Mouse (Mus musculus): ENCODE measurements around the gene Sertad2.

Gene Sertad2

DNA sequence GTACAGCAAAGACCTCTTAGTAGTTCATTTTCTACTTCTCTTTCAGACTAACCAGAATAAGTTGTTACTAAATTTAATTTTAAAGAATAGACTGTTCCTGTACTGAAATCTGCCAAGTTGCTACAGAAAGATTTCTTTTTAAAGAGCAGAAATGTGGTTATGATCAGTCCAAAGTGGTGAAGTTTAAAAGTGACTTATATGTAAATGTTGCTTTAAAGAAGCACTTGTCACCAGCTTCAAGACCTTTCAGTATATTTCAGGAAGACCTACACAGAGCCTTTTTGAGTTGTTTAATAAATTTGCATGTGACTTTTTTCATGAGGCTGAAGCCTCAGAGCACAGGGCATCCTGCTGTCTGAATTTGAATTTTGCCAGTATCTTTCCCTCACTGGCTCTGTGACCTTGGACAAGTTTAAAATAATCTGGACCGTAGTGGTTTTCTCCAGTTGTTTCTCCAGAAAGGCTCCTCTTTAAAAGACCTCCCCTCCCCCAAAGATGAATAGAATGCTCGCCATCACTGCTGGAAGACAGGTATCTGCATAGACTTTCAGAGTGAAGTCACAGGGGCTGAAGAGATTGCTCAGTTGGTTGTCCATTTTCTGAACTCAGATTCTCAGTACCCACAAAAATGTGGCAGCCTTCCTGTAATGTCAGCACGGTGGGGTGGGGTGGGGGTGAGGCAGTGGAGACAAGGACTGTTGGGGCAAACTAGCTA lies 1.9 kb downstream of the Sertad2 start:
- no peak for DNase-seq (ENCODE audit: low spot score)

DNA sequence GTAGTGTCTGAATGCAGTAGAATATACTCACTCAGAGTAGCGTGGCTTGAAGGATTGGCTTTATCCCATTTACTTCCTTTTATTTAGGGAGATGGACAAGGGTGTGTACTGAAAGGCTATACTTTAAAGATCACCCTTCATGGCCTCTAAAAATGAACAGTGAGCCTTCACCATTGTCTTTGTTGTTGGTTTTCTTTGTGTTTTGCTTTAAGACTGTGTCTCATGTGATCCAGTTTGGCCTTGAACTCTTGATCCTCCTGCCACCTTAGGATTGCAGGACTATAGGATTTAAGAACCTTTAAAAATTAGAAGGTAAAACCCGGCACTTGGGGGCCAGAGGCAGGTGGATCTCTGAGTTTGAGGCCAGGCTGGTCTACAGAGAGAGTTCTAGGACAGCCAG lies 6.4 kb downstream of the Sertad2 start:
- DNase-seq (ENCODE audit: low spot score) = no peak

DNA sequence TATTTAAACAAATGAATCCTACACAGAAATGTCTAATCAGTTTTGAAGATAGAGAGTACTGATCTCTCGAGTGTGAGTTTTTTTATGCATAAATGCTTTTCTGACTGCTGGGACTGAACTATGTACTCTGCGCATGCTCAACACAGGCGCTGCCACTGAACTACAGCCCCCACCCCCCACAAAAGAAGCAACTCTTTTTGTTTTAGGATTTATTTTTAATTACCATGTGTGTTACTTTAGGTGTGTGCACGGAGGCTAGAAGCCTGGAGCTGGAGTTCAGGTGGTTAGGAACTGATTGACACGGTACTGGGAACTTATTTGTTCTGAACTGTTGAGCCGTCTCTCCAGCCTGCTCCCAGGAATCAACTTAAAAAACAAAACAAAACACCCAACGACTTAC lies 7.1 kb downstream of the Sertad2 start:
- no peak for DNase-seq (ENCODE audit: low spot score)

DNA sequence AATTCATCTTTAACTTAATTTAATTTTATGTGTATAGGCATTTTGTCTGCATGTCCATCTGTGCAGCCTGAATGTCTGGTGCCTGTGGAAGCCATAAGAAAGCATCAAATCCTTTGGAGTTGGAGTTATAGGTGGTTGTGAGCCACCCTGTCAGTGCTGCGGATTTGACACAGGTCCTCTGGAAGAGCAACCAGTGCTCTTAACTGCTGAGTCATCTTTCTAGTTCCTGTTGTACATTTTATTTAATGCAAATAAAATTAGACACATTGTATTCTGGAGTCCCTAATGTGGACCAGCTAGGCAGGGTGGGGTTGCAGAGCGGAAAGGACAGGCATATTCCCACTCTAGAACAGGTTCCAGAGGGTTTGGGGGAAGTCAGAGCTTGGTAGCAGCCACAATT lies 9.0 kb downstream of the Sertad2 start:
- DNase-seq (ENCODE audit: low spot score) = no peak

DNA sequence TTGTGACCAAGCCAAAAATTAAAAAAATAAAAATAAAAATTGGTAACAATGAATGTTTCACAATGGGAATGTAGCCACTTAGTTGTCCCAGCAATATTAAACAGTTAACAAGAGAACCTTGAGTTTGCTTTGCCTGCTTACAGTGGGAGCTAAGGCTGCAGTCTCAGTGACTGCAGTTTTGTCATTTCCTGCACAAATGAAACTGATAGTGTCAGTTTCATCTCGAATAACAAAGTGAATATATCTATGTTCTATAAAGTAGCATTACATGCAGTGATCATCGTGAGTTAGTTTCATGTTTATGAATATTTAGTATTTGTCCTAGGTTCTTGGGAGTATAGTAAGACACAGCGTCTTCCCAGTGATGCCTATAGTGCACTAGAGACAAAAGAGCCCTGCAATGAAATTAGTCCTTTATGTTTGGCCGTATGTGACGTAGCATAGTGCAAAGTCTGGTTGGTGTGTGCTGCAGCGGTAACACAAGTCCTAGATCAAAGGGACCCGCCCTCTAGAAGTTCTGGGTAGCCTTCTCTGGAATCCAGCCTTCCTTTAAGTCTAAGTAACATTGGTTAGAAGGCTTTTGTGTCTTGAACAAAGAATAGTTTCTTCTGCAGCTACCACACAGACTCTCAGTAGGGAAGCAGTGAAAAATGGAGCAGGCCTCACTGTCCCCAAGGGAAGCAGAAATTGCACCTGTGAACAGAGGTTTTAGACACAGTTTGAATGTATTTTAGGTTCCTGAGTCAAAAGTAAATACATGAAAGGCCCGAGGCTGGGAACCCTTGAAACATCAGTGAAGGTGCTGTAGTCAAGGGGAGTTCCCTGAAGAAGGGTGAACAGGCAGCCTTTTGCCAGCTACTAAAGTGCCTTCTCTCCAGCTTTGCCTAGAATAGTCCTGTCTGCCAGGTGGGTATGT lies 10.0 kb downstream of the Sertad2 start:
- DNase-seq (ENCODE audit: low spot score) = no peak

DNA sequence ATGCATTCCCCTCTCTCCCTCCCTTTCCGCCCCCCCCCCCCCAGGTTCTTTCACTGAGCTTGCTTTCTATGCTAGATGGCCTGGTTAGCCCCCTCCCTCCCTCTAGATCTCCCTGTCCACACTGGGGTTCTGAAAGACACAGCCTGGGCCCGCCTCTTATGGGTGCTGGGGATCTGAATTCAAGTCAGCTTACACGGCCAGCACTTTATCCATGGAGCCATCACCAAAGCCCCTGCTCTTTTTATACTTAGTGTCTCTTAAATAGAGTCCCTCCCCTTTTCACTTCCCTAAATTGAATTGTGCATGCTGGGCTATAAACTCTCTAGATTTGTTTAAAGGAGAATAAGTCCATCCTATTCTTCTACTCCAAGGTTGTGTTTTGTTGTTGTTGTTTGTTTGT lies 12.6 kb downstream of the Sertad2 start:
- no peak for DNase-seq (ENCODE audit: low spot score)

DNA sequence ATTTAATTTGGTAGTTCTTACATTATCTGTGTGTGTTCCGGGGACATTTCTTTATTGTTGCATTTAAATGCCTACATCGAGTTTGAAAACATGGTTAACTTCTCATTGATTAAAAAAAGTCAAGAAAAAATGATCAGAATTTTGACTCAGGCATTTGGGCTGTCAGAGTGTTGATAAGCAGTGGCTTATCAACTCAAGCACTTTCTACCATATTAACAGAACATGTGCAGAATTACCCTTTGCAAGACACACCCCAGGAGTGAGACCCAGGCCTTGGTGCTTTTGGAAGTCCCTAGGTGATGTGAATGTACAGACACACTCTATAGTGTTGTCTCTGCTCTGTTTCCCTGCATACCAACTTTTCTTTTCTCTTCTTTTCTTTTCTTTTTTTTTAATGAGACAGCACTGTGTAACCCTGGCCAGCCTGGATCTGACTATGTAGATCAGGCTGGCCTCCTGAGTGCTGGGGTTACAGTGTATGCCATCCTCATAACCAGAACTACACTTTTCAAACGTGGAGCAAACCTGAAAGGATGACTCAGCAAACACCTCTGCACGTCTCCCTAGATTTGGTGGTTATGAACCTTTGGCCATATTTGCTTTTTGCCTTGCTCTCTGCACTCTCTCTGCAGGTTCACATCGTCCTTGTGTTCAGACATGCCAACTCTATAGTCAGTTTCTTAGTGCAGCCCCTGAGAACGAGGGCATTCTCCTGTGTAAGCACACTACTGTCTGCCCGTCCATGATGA lies 13.3 kb downstream of the Sertad2 start:
- DNase-seq (ENCODE audit: low spot score) = no peak

DNA sequence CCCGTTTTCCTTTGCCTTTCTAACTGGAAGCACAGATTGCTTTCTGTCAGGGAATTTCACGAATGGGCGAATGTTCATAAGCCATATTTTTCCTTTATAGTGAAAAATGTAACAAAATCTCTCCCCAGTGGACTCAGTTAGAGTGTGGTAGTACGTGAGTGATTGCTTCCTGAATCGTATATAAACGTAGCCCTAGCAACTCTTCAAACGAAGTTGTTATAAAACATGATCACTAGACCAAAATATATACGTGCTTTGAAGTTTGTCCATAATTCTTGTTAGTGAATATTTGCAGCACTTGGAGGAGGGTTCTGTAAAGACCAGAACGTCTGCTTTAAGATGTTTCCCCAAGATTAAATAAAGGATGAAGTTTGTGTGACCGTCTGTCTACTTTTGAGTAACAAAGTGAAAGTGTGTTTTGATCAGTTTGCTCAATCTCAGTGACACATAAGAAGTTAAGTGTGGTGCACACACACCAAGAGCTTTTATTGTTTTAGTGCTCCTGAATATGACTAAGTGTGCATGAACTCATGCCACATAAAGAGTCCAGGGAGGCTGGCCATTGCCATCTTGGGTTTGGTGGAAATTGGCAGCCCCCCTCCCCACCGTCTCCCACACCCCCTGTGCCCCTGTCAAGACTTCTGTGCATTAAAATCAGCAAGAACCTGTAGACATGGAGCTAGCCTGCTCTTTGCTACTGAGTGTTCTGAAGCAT lies 16.3 kb downstream of the Sertad2 start:
- DNase-seq (ENCODE audit: low spot score) = no peak

DNA sequence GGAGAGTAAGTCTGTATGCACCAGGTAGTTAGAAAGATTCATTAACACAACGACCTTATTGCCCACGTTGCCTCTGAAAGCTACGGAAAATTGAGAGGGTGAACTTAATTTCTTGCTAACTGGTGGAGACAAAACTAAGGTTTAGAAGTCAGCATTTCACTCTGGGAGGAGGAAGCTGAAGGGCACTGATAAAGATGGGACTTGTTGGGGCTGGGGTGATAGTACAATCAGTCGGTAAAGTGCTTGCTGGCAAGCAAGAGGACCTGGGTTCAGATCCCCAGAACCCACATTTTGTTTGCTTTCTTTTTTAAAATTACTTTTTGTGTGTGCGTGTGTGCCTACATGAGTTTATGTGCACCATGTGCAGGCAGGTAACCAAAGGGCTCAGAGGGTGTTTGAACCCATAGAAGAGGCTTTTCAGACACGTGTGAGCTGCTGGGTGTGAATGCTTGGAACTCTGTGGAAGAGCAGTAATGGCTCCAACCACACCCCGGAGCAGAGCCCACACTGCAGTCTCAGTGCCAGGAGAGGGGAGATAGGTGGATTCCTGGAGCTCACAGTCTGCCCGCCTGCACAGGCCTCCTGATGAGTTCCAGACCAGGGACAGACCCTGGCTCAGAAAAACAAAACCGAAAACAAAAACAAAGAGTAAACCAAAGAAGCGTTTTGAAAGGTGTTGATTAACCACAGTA lies 17.0 kb downstream of the Sertad2 start:
- no peak for DNase-seq (ENCODE audit: low spot score)

DNA sequence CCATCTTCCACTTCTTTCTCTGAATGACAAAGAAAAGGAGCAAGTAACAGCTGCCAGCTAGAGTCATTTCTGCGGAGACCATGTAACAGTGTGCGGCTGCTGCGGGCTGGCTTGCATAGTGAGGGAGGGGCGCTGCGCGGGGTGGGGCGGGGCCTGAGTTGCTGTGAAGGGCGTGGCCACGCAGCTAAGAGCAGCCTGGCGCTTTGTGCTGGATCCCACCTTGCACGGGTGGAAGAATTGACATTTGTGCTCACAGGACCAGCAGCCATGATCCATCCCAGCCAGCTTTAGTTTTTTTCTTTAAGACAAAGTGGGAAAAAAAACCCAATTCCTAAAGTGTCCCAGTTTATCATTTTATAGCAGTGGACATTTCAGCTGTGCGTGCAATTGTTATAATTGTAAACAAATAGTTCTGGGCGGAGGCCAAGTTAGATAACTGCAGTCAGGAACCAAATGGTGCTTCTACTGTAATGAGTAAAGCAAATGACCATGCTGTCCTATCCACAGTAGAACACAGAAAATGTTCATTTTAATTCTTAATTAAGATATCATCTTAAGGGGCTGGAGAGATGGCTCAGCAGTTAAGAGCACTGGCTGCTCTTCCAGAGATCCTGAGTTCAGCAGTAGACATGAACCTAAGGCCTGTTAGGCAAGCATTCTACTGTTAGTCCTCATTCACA lies 18.4 kb downstream of the Sertad2 start:
- DNase-seq (ENCODE audit: low spot score) = peak; percentile 83

DNA sequence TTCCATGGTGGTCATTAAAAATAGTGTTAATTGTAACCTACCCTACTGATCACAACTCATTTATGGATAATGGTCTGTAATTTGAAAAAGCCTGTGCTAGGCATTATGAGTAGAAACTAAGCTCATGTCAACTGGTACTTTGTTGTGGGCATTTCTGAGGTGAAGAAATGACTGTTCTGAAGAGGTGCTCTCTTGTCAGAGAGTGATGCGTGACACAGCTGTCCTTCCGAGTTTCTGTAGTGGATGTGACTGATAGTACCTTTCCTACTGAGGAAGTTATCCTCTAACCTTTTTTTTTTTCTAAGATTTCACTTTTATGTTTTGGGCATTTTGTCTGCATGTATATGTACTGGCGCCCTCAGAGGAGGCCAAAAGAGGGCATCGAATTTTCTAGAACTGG lies 22.0 kb downstream of the Sertad2 start:
- DNase-seq (ENCODE audit: low spot score) = no peak

DNA sequence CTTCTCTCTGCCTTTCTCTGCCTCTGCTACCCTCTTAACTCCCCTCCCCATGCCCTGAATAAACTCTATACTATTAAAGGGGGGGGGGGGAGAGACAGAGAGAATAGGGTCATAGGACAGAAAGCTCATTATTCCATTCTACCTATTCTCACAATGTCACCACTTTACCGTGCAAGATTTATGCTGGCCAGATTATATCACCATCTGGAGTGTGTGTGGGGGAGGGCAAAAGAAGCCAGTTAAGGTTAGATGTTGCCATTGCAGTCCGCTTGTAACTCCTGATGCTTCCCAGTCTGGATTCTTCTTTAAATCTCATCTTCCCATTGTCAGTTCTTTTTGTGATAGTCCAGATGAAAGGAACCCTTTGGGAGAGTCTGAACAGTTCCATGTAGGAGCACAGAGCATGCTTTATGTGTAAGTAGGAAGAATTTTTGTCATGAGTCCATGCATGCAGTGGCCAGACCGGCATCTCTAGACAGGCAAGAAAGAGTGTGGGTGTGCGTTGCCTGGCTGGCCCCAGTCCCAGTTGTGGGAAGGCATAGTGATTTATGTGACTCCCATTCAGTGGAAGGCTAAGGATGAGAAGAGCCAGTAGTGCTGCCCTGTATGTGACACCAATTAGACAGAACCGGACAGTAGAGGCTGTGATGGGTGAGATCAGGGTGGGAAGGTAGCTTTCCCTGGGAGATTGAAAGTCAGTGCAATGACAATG lies 28.8 kb downstream of the Sertad2 start:
- DNase-seq (ENCODE audit: low spot score) = no peak

DNA sequence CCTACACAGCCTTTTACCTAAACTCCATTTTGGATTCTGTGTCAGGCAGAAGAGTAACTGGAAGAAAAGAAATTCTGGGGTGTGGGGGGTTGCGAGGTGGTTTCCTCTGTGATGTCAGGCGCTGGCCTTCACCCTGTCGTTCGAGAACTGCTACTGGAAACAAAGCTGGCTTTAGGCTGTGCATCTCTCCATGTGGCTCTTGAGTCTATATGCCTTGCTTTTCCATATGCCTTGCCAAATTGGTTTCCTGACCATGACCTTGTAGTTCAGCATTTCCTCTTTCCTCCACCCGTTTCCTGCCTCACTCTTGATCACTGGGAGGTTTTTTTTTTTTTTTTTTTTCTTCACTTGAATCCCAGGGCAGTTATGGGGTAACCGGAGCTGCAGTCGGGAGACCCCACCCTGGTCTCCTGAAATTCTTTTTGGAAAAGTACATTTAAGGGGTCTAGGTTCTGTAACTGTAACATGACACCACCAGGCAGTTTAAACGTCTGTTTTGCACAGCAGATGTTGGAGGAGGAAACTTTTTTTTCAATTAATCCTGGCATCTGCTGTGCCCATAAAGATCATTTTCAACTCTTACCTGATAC lies 33.1 kb downstream of the Sertad2 start:
- DNase-seq (ENCODE audit: low spot score) = peak; percentile 38

DNA sequence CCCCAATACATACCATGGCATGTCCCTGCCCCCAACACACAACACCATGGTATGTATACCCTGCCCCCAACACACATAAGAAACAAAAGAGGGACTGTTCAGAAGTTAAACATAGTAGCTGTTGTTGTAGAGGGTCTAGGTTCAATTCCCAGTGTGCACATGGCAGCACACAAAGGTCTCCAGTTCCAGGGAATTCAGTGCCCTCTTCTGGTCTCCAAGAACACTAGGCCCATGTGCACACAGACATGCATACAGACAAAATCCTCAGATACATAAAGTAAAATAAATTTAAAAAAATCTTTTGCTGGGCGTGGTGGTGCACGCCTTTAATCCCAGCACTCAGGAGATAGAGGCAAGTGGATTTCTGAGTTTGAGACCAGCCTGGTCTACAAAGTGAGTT lies 39.7 kb downstream of the Sertad2 start:
- DNase-seq (ENCODE audit: low spot score) = no peak

DNA sequence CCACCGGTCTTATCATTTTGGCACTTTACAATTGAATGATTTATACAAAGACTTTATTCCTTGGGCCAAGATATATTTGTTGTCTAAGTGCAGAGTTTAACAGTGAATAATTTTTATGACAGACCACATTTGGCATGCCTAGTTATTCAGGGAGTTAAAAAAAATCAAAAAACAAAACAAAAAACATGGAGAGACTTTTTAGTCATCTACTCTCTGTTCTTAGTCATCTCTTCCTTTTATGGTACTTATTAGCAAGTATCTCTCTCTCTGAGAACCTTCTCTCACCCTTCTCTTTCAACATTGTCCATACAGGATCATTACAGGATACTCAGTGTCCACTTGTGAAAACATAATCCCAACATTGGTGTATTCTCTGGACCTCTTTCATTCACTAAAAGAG lies 42.2 kb downstream of the Sertad2 start:
- no peak for DNase-seq (ENCODE audit: low spot score)

DNA sequence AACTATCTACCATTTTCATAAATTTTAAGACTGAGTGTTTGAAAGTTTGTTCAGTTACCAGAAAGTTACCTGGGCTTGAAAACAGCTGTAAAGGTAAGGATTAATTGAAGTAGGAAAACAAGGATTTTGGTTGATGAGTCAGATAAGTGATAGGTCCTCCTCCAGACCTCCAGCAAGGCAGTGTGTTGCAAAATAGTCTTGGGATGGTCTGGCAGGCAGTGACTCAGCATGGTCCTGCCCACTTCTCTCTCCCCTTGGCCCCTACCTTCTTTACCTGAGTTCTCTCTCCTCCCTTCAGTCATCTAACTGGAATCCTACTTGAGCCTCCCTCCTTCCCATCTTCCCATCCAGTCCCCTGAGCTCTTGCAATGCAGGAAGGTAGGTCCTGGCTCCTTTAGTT lies 43.1 kb downstream of the Sertad2 start:
- DNase-seq (ENCODE audit: low spot score) = no peak

DNA sequence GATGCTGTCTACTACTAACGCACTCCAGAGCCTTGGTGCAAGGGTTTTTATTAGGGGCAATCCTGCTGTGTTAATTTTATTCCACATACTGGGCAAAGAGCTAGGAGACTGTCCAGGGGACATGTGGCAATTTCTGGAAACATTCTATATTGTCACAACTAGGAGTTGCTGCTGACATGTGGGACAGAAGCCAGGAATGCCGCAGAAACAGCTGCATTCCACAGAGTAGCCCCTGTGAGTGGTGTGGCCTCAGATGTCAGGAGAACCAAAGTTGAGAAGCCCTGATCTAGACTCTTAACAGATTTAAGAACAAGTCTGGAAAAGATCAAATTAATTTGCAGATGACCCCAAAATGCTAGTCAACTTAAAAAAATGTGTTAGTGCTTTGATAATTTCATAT lies 46.3 kb downstream of the Sertad2 start:
- DNase-seq (ENCODE audit: low spot score) = no peak

DNA sequence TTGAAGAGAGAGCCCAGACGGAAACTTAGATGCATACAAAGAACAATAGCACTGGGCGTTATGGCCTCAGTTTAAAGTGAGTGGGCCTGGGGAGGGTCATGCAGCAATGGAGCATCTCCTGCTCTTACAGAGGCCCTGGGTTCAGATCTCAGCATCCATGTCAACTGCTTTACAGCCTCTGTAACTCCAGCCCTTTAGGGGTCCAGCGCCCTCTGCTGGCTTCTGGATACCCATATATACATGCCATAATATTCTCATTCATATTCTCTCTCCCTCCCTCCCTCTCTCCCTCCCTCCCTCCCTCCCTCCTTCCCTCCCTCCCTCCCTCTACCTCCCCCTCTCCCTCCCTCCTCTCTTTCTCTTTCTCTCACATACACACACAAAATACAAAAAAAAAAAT lies 49.0 kb downstream of the Sertad2 start:
- no peak for DNase-seq (ENCODE audit: low spot score)

DNA sequence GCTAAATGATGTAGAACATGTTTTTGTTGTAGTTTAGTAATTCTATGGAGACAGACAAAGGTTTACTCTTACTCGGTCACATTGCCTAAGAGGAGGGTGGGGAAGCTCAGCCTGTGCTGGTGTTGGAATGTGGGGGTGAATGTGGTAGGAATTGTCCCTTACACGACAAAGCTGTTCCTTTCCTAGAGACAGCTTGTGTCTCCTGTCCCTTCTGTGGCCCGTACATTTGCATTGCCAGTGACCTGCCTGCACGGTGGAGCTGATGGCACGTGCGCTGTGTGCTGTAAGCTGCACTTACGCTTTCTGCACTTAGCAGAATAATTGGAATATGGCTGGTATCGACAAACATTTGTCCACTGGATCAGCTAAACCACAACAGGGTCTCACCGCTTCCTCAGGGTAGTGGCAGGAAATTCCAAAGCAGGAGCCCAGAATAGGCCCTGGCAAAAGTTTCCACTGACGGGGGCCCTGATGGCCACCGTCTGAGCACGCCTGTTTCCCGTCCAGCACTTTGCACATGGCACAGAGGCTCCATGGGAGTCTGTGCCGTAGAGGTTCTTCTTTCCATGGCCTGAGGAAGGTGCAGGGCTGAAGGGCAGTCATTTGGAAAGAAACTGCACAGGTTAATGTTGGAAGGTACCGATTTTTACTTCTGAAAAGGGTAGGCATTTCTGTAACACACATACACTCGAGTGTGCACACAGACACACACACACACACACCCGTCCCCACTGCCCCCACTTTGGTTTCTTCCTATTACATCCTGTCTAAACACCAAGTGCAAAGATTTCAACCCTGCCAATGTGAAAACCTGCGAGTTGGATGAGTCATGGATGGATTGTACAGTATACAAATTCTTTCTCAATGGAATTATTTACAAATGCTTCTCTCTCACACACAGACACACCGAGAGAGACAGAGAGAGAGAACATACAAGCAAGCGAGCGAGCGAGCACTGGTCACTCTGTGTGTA lies 51.5 kb downstream of the Sertad2 start:
- DNase-seq (ENCODE audit: low spot score) = no peak

Measured in embryo, embryonic 10.5 days (tissue).